Mouse (Mus musculus) embryonic fibroblast, embryonic 13.5 days (primary cell): ENCODE results near the gene Cbarp. TPM values are rescaled to one million over a fixed set of nuclear protein-coding genes. Genes with fewer than 3 reads are reported as not detected.

Experiments used
- H3K27ac ChIP-seq: 2 replicates; pipeline ENCODE4 v1.5.1; 2012; ENCODE audit warnings: low read length, control low read depth, inconsistent platforms; ENCODE audit not compliant: insufficient read depth
- H3K4me1 ChIP-seq: 2 replicates; pipeline ENCODE4 v1.6.1; 2011; ENCODE audit warnings: low read length; ENCODE audit not compliant: control insufficient read depth, insufficient read depth
- H3K4me3 ChIP-seq: 2 replicates; pipeline ENCODE4 v1.5.1; 2011; ENCODE audit warnings: mild to moderate bottlenecking, control low read depth, low read length; ENCODE audit not compliant: insufficient read depth
- CTCF ChIP-seq: IDR thresholded peaks from 2 replicates; pipeline ENCODE4 v1.5.1; 2011; ENCODE audit warnings: mild to moderate bottlenecking, control low read depth, low read length, moderate library complexity, borderline replicate concordance; ENCODE audit not compliant: insufficient read depth
- POLR2A ChIP-seq: IDR thresholded peaks from 2 replicates; pipeline ENCODE4 v1.6.1; 2011; ENCODE audit warnings: low read depth, mild to moderate bottlenecking, control low read depth, low read length, moderate library complexity
- polyA plus RNA-seq: library from polyadenylated mRNA; stranded (reverse); fragments of >200 nt; gene quantifications from 2 replicates; pipeline ENCODE4 v1.2.4, GENCODE M21; 2011; ENCODE audit warnings: low read depth; ENCODE audit not compliant: missing spikeins, insufficient read length

The Cbarp gene
- polyA plus RNA-seq, 1 experiment: 28.4 TPM

DNA sequence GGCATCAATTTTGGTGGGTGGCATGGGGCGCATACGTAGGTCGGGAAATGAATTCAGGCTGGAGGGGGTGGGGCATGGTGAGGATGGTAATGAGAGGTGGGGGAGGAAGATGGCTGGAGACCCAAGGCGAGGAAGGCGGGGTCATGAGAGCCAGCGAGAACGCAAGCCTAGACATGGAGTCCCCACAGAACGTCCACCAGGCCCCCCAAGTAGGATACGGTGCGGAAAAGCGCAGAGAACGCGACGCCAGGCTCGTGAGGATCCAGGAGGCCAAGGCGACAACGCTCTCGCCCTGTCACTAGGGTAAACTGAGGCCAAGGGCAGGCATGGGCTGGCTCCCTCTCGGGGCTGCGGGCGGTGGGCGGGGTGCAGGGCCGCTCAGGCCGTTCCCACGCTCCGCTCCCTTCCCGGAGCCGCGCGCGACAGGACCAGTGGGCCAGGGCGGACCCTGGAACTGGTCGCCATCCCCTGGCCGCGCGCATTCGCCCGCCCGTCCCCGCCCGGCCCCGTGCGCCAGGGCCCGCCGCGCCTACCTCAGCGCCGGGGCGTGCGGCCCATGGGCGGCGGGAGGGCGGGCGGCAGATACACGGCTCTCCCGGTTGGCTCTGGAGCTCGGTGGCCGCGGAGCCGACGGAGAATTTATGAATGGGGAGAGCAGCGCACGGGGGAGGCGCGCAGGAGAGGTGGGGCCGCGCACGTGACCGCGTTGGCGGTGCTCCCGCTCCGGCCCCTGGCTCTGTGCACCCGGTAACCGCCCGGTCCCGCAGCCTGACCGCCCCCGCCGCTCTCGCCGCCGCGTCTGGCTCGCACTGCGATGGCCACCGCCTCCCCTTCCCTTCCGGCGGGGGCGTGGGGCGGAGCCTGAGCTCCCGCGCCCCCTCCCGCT lies 1.8 kb downstream of the Cbarp start, which contains the start of gene Atp5d:
Atp5d (plus strand) TSS at position 80 of the 886 bp plus-strand sequence.
- peak within 1 kb of the TSS; percentile 83 for H3K4me3 ChIP-seq
- 0 out of 2 replicates have a peak, but pooled peaks cover 2% of the 10 kb centered on the region for H3K4me1 ChIP-seq
- H3K27ac ChIP-seq: peak within 1 kb of the TSS; percentile 60
- no peak for TF ChIP-seq CTCF
- TF ChIP-seq POLR2A: peak; percentile 74

DNA sequence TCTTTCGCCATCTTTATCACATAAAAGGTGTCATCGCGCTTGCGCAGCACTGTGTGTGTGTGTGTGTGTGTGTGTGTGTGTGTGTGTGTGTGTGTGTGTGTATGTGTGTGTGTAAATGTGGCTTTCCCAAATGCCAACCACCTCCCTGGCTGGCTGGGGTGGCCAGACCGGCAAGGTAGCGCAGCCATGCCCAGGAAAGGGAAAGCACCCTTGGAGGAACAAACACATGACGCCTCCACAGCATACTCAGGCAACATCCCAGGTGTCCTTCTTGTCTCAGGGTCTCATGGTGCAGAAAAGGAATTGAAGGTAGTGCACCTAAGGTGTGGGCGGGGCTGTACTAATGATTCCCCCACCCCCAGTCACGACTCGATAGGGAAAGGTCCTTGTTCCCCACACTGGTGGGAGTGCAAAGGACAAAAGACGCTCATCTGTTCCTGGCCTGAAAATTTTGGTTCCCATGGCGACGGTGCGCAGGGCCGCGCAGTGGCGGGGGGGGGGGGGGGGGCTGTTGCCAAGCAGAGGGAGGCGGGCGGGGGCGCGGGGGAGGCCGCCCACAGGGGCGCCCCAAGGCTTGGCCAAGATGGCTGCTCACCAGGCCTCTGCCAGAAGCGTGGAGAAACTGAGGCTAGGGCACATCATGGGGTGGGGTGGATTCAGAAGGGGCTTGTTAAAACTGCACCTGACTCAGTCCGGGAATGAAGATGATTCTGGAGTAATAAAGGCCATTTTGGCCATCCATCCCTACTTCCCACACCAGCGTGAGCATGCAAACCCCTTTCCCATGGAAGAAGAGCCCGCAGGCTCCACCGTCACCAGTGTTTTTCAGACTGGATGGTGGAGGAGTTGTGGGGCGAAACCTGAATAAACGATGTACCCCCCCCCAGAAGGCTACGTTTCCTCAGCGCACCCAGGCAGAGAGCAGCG lies 2.7 kb downstream of the Cbarp start:
- Histone ChIP-seq H3K27ac (0 out of 2 replicates have a peak overlapping the region, but pooled peaks have one; percentile 22), H3K4me1 (0 out of 2 replicates have a peak, but pooled peaks cover 2% of the 10 kb centered on the region), H3K4me3 (peak overlapping the region; percentile 83)
- TF ChIP-seq POLR2A (peak; percentile 8; the same call in 1 of the 2 replicates), CTCF (no peak)

DNA sequence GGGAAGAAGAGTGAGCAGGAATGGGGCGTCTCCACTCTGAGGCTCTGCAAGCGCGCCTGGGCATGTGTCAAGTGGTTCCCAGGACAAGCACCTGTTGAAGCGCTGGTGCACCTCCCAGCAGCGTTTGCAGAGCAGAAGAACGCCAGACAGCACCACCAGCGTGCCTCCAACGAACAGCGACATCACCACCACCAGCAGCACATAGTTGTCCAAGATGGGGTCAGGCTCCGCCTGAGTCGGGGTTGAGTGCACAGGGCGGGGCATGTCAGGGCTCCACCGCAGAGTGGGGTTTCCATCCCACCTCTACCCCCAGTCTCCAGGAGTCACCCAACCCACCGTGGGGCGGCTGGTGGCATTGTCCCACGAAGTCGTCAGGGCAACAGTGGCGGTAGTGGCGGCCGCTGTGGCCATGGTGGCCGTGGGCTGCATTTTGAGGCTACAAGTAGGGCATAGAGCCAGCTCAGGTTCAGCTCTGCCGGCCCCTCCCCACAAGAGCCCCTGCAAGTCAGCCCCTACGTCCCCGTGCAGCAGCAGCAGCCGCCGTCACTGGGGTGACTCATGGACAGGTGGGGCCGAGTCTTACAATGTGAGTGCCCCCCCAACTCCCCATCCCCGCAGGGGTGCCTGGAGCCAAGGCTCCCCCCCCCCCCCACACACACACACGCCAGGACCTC lies 3.5 kb downstream of the Cbarp start:
- TF ChIP-seq CTCF (no peak), POLR2A (no peak)
- Histone ChIP-seq H3K4me3 (no peak overlapping the region), H3K4me1 (0 out of 2 replicates have a peak, but pooled peaks cover 2% of the 10 kb centered on the region), H3K27ac (no peak overlapping the region)

DNA sequence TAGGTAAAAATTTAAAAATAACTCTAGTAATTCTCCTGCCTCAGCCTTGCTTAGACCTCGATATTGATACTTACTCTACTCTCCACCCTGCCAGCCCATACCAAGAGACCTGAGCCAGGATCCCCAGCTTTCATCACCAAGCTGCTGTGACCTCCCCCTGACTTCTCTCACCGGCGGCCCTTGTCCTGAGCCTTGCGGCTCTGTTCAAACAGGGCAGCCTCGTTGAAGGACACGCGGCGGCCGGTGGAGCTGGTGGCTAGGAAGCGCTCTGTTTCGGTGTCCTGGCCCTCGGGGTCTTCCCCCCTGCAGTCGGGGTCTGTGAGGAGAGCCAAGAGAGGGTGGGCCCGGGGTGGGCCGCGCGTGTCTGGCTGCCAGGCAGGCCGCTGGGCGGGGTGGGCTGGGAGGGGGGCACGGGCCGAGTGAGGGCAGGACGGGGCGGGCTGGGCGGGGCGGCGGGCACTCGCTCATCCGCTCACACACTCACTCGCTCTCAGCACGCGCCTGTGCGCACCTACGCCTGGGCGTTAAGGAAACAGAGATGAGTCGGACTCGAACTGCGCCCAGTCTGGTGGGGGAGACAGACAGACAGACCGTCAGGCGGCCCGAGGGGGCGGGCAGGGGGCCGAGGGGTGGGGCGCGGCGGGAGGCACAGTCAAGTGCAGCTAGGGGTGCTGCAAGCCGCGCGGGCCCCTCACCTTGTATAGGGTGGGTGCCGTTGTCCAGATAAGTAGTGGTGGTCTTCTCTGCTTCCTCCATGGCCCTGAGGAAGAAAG lies 4.3 kb downstream of the Cbarp start:
- Histone ChIP-seq H3K4me3 (no peak overlapping the region), H3K27ac (no peak overlapping the region), H3K4me1 (0 out of 2 replicates have a peak, but pooled peaks cover 2% of the 10 kb centered on the region)
- no peak for TF ChIP-seq POLR2A
- no peak for TF ChIP-seq CTCF

DNA sequence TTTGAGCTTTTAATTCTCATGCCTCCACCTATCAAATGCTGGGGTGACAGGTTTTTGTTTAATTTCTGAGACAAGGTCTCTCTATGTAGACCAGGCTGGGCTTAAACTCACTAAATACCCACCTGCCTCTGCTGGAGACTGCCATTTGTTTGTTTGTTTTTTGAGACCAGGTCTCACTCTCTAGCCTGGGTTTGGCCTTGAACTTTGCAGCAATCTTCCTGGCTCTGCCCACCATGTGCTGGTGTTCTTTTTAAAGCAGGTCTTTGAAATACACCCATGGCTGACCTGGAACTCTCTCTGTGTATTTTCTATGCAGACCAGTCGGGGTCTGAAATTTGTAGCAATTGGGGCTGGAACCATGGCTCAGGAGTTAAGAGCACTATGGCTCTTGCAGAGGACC lies 5.0 kb downstream of the Cbarp start:
- H3K4me1 ChIP-seq: 0 out of 2 replicates have a peak, but pooled peaks cover 2% of the 10 kb centered on the region
- no peak overlapping the region for H3K27ac ChIP-seq
- no peak for TF ChIP-seq CTCF
- TF ChIP-seq POLR2A: no peak
- H3K4me3 ChIP-seq: no peak overlapping the region

DNA sequence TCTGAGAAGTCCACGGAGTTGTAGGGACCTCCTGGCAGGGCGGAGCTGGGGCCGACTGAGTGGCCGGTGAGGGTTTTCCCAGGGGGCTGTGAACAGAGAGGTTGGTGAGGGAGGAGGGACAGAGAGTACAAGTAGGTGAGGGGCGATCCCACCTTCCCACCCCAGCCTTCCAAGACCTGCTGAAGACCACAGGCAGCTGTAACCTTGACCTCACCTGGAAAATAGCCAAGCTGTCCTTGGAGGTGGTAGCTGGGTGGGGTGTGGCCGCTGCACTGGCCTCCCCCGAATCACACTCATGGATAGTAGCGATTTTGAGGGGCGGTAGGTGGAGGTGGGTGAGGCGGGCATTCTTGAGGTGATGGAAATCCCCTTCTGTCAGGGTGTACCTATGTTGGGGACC lies 5.5 kb downstream of the Cbarp start:
- 0 out of 2 replicates have a peak, but pooled peaks cover 2% of the 10 kb centered on the region for H3K4me1 ChIP-seq
- no peak overlapping the region for H3K4me3 ChIP-seq
- no peak for TF ChIP-seq CTCF
- TF ChIP-seq POLR2A: no peak

DNA sequence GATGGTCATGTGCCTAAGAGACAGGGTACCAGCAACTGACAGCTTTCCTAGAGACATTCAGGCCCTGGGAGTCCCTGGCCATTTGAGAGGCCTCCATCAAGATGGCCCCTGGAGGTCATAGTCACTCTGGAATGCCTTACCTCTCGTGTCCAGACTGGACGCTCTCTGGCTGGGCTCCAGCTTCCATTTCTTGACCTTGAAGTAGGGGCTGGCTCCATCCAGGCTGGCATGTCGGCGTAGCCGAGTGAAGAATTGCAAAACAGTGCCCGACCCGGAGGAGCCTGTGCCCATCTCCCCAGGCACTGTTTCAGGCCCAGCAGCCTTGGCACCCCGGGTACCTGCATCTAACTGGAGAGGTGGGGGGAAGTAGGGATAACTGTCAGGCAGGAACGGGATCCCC lies 6.2 kb downstream of the Cbarp start:
- 0 out of 2 replicates have a peak, but pooled peaks cover 2% of the 10 kb centered on the region for H3K4me1 ChIP-seq
- no peak overlapping the region for H3K4me3 ChIP-seq
- no peak overlapping the region for H3K27ac ChIP-seq
- TF ChIP-seq CTCF (no peak), POLR2A (no peak)

More for the DNA sequence above, 5.5 kb downstream of the Cbarp start:
- no peak overlapping the region for H3K27ac ChIP-seq

DNA sequence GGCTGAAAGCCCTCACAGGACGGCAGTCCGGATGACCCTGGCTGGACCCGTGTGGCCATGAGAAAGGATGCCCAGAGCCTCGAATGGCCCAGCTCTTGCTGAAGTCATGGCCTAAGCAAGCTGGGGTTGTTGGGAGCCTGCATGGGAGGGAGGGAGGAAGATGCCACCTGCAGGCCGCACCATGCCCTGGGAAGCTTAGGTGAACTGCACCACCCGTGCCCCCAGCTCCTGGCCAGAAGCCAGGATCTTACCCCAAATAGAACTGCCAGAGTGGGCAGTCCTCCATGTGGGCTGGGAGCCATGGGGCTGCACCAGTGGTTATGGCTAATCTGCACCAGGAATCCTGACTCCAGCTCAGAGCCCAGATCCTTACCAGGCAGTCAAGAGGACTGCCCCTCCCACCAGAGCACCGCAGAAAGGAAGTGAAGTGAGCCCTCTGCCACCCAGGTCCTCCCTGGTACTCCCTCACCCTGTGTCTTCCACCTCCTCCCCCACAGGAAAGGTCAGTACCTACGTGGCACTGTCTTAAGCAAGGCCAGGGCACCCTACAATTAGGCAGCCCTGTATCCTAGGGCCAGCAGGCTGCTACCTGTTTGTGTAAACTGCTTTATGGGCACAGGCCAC lies 7.3 kb downstream of the Cbarp start:
- TF ChIP-seq CTCF (no peak), POLR2A (no peak)

More for the DNA sequence above, 7.3 kb downstream of the Cbarp start:
- Histone ChIP-seq H3K27ac (no peak overlapping the region), H3K4me1 (0 out of 2 replicates have a peak, but pooled peaks cover 2% of the 10 kb centered on the region), H3K4me3 (no peak overlapping the region)
